Mouse (Mus musculus): ENCODE measurements around the gene Tmem210.
"Not testable (repeated sequence)": the region's sequence is repeated elsewhere in the genome, so short reads cannot be mapped to it uniquely, and the experiment has no call there.

The Tmem210 gene

GRCm38 (mm10) chr2:25287927-25288649 lies at the start of gene Tmem210:
TSS of gene Tmem210 (plus strand) at chr2:25288145.
- DNase-seq, result no peak

- DNase-seq, result no peak
These were observed 48.2 kb upstream of the Tmem210 start for GRCm38 (mm10) chr2:25239766-25240165.

GRCm38 (mm10) chr2:25240310-25240709 lies 47.6 kb upstream of the Tmem210 start:
- DNase-seq, result no peak

GRCm38 (mm10) chr2:25240723-25241437 lies 47.1 kb upstream of the Tmem210 start:
- DNase-seq, result peak; percentile 85

- DNase-seq, result no peak
These were observed 46.5 kb upstream of the Tmem210 start for GRCm38 (mm10) chr2:25241438-25241775.

- DNase-seq, result no peak
These were observed 45.8 kb upstream of the Tmem210 start, which contains the start of the genes Rnf208 and Cysrt1 for GRCm38 (mm10) chr2:25242101-25242506. TSS of gene Rnf208 (plus strand) at chr2:25242255. TSS of gene Cysrt1 (minus strand) at chr2:25242452.

GRCm38 (mm10) chr2:25243342-25243741 lies 44.6 kb upstream of the Tmem210 start:
- no peak for DNase-seq

- no peak for DNase-seq
These were observed 43.8 kb upstream of the Tmem210 start for GRCm38 (mm10) chr2:25244144-25244543.

- peak; percentile 53 for DNase-seq
These were observed 41.5 kb upstream of the Tmem210 start, which contains the start of gene AL732309.1 for GRCm38 (mm10) chr2:25246183-25247072. TSS of gene AL732309.1 (minus strand) at chr2:25246863.

- peak; percentile 57 for DNase-seq
These were observed 35.6 kb upstream of the Tmem210 start for GRCm38 (mm10) chr2:25252331-25252730.

- peak; percentile 93 for DNase-seq
These were observed 32.6 kb upstream of the Tmem210 start, which contains the start of gene Tmem203 for GRCm38 (mm10) chr2:25255284-25255779. TSS of gene Tmem203 (plus strand) at chr2:25255439.

- DNase-seq, result peak; percentile 77
These were observed 31.4 kb upstream of the Tmem210 start for GRCm38 (mm10) chr2:25256443-25257109.

- not testable (repeated sequence) for DNase-seq
These were observed 30.7 kb upstream of the Tmem210 start for GRCm38 (mm10) chr2:25257250-25257649.

GRCm38 (mm10) chr2:25258887-25259286 lies 29.1 kb upstream of the Tmem210 start:
- DNase-seq, result no peak

GRCm38 (mm10) chr2:25261870-25262269 lies 26.1 kb upstream of the Tmem210 start:
- no peak for DNase-seq

GRCm38 (mm10) chr2:25262291-25262767 lies 25.6 kb upstream of the Tmem210 start, which contains the start of gene Tprn:
TSS of gene Tprn (plus strand) at chr2:25262618.
- DNase-seq, result peak; percentile 99

GRCm38 (mm10) chr2:25262795-25263622 lies 24.9 kb upstream of the Tmem210 start:
- no peak for DNase-seq

GRCm38 (mm10) chr2:25263623-25264285 lies 24.2 kb upstream of the Tmem210 start:
- DNase-seq, result no peak

- no peak for DNase-seq
These were observed 23.7 kb upstream of the Tmem210 start for GRCm38 (mm10) chr2:25264286-25264660.

- no peak for DNase-seq
These were observed 23.1 kb upstream of the Tmem210 start for GRCm38 (mm10) chr2:25264851-25265250.
